Mouse (Mus musculus) G1E (cell line): ENCODE results near the gene Pgr. TPM values are rescaled to one million over a fixed set of nuclear protein-coding genes. Genes with fewer than 3 reads are reported as not detected.

Experiments used
- ATAC-seq: 2 replicates; pipeline ENCODE4 v1.8.0; 2016; ENCODE audit warnings: mild to moderate bottlenecking; ENCODE audit not compliant: insufficient number of reproducible peaks, poor library complexity, low FRiP score, severe bottlenecking; ENCODE audit errors: extremely low read depth
- DNase-seq: peaks from one replicate; pipeline ENCODE4 v3.0.0; 2012; ENCODE audit warnings: low spot score
- H3K27me3 ChIP-seq: 2 replicates; pipeline ENCODE4 v1.6.1; 2012; ENCODE audit warnings: mild to moderate bottlenecking, low read length, inconsistent platforms; ENCODE audit not compliant: insufficient read depth
- H3K36me3 ChIP-seq: replicated peaks from 2 replicates; pipeline ENCODE3; 2012; ENCODE audit warnings: mild to moderate bottlenecking, inconsistent platforms
- H3K4me1 ChIP-seq: 2 replicates; pipeline ENCODE4 v1.6.1; 2012; ENCODE audit warnings: low read depth, low read length, inconsistent platforms, mixed read lengths; ENCODE audit not compliant: insufficient read depth
- H3K4me3 ChIP-seq: 2 replicates; pipeline ENCODE4 v1.5.1; 2012; ENCODE audit warnings: low read depth, mild to moderate bottlenecking, inconsistent platforms, low read length, moderate library complexity, mixed read lengths
- H3K9me3 ChIP-seq: replicated peaks from 2 replicates; pipeline ENCODE4 v1.6.1; 2012; ENCODE audit warnings: inconsistent platforms
- CTCF ChIP-seq: IDR thresholded peaks from 2 replicates; pipeline ENCODE4 v1.5.1; 2012; ENCODE audit warnings: low read depth, low read length, inconsistent platforms, mixed read lengths
- GATA1 ChIP-seq: IDR thresholded peaks from 2 replicates; pipeline ENCODE4 v1.6.1; 2012; ENCODE audit warnings: borderline replicate concordance, low read length, inconsistent platforms, mixed read lengths
- GATA2 ChIP-seq: IDR thresholded peaks from 2 replicates; pipeline ENCODE4 v1.6.1; 2012; ENCODE audit warnings: low read depth, low read length, inconsistent platforms, borderline replicate concordance
- POLR2AphosphoS5 ChIP-seq: IDR thresholded peaks from 2 replicates; pipeline ENCODE4 v1.6.1; 2012; ENCODE audit warnings: low read depth, low read length, inconsistent platforms; ENCODE audit not compliant: insufficient replicate concordance
- TAL1 ChIP-seq: conservative IDR thresholded peaks from 2 replicates; pipeline ENCODE4 v1.6.1; 2012; ENCODE audit warnings: low read depth, low read length, inconsistent platforms, mixed read lengths
- polyA plus RNA-seq: library from polyadenylated mRNA; stranded (reverse); fragments of >175 nt; gene quantifications from 2 replicates; pipeline ENCODE4 v1.2.3, GENCODE M21; 2012
- total RNA-seq, 2 experiments: library from RNA; stranded (forward) in 1 of 2; stranded (reverse) in 1 of 2; fragments of 200-1000 nt in 1 of 2; fragments of >200 nt in 1 of 2; fragmentation: Nextera tagmentation in 1 of 2; gene quantifications; 2 replicates each; pipeline ENCODE4 v1.2.3; 2014 to 2017

Gene Pgr
- total and polyA plus RNA-seq, 3 experiments, result 0.05 TPM; not detected in 2

DNA sequence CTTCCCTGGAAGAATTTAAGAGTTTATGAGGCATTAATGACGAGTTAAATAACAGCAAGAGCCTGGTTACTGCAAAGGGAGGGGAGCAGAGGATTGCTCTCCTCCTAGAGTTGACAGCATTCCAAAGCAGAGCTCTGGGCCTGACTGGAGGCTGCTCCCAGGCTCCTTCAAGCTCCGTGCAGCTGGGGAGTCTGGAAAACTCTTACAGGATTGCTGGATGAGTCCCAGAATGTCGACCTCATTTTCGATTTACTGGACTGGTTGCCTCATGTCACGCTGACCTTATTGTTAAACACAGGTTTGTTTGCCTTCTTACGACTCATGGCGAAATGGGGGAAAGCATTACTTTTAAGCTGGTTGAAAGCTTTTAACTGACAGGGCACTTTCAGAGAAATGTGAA, 70.6 kb downstream of the Pgr start:
- TF ChIP-seq POLR2AphosphoS5 (no peak), GATA1 (no peak), TAL1 (no peak), CTCF (no peak), GATA2 (no peak)
- no peak overlapping the region for H3K4me3 ChIP-seq
- H3K9me3 ChIP-seq, result no peaks in the 10 kb centered on the region
- no peaks in the 10 kb centered on the region for H3K36me3 ChIP-seq
- H3K4me1 ChIP-seq, result no peaks in the 10 kb centered on the region
- ATAC-seq (no peak), DNase-seq (no peak)
- H3K27me3 ChIP-seq, result no peaks in the 10 kb centered on the region

DNA sequence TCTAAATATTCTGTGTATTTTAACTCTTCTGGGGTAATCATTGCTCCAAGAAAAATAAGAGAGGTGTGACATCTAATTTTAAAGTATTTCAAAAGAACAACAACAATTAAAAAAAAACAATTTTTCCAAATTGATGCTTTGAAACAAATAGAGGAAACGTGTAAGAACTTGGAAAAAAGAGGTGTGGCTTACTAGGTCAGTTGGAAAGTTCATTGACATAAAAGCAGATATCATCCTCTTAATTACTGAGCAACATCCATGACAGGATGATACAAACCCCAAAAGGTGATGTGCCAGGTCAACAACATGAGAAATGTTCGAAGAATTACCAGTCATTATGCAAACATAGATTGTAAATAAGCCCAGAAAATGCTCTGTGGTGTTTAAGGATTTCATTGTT, 71.9 kb downstream of the Pgr start, which contains the start of gene Gm16485:
Gene Gm16485, plus strand, starts transcription at position 301 of the 400 bp plus-strand sequence.
- Histone ChIP-seq H3K27me3 (no peaks in the 10 kb centered on the region), H3K4me3 (no peak within 1 kb of the TSS), H3K4me1 (no peaks in the 10 kb centered on the region), H3K36me3 (no peaks in the 10 kb centered on the region), H3K9me3 (no peaks in the 10 kb centered on the region)
- no peak for ATAC-seq
- DNase-seq, result no peak
- TF ChIP-seq POLR2AphosphoS5 (no peak), CTCF (no peak), GATA2 (no peak), TAL1 (no peak), GATA1 (no peak)

DNA sequence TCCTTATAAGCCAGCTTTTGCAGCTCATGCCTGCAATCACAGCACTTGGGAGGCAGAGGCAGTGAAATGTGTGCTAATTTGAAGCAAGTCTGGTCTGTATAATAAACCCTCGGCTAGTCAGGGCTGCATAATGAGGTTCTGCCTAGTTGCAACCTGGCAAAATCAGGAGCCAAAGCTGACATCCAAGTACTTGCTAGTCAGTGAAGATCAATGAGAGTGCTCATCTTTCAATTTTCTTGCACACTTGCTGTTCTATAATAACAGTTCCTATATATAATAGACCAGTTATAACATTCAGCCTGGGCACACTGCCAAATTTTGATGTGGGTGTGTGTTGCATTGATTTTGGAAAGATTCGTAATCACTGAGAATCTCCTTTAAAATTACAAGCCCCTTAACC, 78.1 kb downstream of the Pgr start:
- no peak for DNase-seq
- no peaks in the 10 kb centered on the region for H3K9me3 ChIP-seq
- TF ChIP-seq GATA1 (no peak), GATA2 (no peak), CTCF (no peak), POLR2AphosphoS5 (no peak), TAL1 (no peak)

DNA sequence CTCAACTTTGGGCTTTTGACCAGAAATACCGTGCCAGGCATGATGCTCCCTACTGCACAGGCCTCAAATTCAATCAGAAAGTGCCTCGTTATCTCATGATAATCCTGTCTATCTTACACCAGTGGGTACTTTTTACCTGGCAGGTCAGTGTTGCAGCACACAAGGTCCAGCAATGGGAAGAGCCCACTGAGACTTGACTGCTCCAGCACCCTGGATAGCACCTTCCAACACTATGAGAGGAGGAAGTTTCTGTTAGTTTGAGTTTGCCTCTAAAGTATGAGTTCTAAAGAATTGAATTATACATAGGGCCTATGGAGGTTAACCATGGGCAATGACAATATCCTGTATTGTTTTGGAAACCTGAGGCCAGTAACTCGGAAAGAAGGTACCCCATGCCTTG, 82.7 kb downstream of the Pgr start:
- ATAC-seq (no peak), DNase-seq (no peak)

More for the DNA sequence above, 78.1 kb downstream of the Pgr start:
- Histone ChIP-seq H3K36me3 (no peaks in the 10 kb centered on the region), H3K27me3 (no peaks in the 10 kb centered on the region), H3K4me3 (no peak overlapping the region), H3K4me1 (no peaks in the 10 kb centered on the region)
- no peak for ATAC-seq

DNA sequence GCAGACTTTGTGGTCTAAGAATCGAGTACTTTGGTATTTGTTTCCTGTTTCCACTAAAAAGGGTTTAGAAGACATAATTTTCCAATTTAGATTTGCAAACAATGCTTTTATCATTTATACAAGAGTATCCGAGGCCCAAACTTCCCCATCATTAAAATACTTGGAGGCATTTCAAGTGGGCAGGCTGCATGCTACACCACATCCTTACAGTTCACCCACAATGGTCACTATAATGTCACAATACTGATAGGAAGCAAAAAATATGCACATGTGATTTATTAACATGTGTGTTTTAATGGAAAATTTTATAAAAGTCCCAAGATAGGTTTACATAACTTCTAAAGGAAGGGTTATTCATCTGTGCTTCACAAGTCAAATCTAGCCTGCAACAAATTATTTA, 96.9 kb downstream of the Pgr start:
- Histone ChIP-seq H3K4me3 (no peak overlapping the region), H3K36me3 (no peaks in the 10 kb centered on the region), H3K9me3 (no peaks in the 10 kb centered on the region), H3K4me1 (no peaks in the 10 kb centered on the region), H3K27me3 (no peaks in the 10 kb centered on the region)
- no peak for TF ChIP-seq TAL1
- TF ChIP-seq GATA2, result no peak
- TF ChIP-seq CTCF, result no peak
- TF ChIP-seq GATA1, result no peak
- no peak for TF ChIP-seq POLR2AphosphoS5
- ATAC-seq, result no peak
- no peak for DNase-seq

More for the DNA sequence above, 82.7 kb downstream of the Pgr start:
- Histone ChIP-seq H3K4me1 (no peaks in the 10 kb centered on the region), H3K27me3 (no peaks in the 10 kb centered on the region), H3K36me3 (no peaks in the 10 kb centered on the region), H3K4me3 (no peak overlapping the region), H3K9me3 (no peaks in the 10 kb centered on the region)
- TF ChIP-seq GATA2 (no peak), POLR2AphosphoS5 (no peak), TAL1 (no peak), GATA1 (no peak), CTCF (no peak)

DNA sequence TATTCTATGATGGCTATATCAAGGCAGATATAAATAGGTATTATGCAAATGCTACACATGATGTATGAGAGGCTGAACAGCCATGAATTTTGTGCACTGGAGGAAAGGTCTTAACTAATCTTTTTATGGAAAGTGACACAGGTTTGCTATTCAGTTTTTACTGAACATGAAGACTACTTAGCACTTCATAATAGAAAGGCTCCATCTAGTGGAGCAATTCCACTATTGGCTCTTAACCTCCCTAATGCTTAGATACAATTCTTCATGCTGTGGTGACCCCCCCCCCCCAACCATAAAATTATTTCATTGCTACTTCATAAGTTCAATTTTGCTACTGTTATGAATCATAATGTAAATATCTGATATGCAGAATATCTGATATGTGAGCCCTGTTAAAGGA, 101.5 kb downstream of the Pgr start:
- Histone ChIP-seq H3K9me3 (no peaks in the 10 kb centered on the region), H3K36me3 (no peaks in the 10 kb centered on the region), H3K4me1 (no peaks in the 10 kb centered on the region), H3K27me3 (no peaks in the 10 kb centered on the region), H3K4me3 (no peak overlapping the region)
- TF ChIP-seq GATA1 (no peak), POLR2AphosphoS5 (no peak), TAL1 (no peak)
- DNase-seq, result no peak
- no peak for ATAC-seq

DNA sequence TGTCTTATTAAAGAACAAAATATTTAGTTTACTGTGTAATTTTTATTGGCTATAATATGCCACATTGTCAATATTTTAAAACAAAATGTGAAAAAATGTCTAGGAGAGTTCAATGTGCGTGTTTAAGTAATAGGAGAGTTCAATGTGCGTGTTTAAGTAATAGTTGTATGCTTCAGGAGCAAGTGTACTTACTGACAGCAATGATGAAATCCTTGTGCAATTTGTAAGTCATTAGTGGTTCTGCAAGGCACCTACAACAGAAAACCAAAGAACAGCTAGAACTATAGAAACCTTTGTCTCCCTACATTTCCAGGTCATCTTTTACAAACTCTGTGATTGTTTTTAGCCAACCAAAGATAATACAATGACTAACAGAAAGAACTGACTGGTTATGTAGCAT, 115.5 kb downstream of the Pgr start:
- no peak for ATAC-seq
- no peak for DNase-seq
- Histone ChIP-seq H3K27me3 (no peaks in the 10 kb centered on the region), H3K36me3 (no peaks in the 10 kb centered on the region), H3K9me3 (no peaks in the 10 kb centered on the region), H3K4me1 (no peaks in the 10 kb centered on the region), H3K4me3 (no peak overlapping the region)
- TF ChIP-seq GATA2 (no peak), POLR2AphosphoS5 (no peak), GATA1 (no peak), TAL1 (no peak), CTCF (no peak)

Other genes starting within 250 kb of the Pgr start
- not detected in 2 replicates for gene Gm16485, start 72.0 kb downstream of the Pgr start, total RNA-seq (2014; fragmentation: Nextera tagmentation)
- gene Gm16485, start 72.0 kb downstream of the Pgr start, total RNA-seq (2017), result 0.05 TPM in 1 of 2 replicates, not detected in the other
- not detected in 2 replicates for gene Gm16485, start 72.0 kb downstream of the Pgr start, polyA plus RNA-seq